Mouse (Mus musculus): Measurements from ENCODE around the gene Syde1. TPM values are rescaled to one million over a fixed set of nuclear protein-coding genes. Genes with fewer than 3 reads are reported as not detected.

Syde1 gene
- polyA plus RNA-seq, 1 experiment, result 19.8 TPM

GRCm38 (mm10) chr10:78575105-78575632, 16.6 kb downstream of the Syde1 start:
- TF ChIP-seq CTCF (IDR thresholded peaks at IDR 0.05; ENCODE audit: borderline replicate concordance, insufficient read depth, low read depth, low read length) (no peak), POLR2A (IDR thresholded peaks at IDR 0.05; ENCODE audit: borderline replicate concordance, insufficient read depth, low read length) (no peak)
- Histone ChIP-seq H3K4me3 (replicated peaks; ENCODE audit: insufficient read depth, low read depth, low read length) (peak overlapping the region; percentile 78), H3K27ac (ENCODE audit: insufficient read depth, low read length) (peak overlapping the region; percentile 95), H3K27me3 (ENCODE audit: control insufficient read depth, insufficient read depth, low read length) (no peaks in the 10 kb centered on the region), H3K4me1 (ENCODE audit: control insufficient read depth, insufficient read depth, low read length) (peaks cover 23% of the 10 kb centered on the region)
- 3% methylated on average over 13 of the region's 13 CpGs for WGBS
- no peak for DNase-seq

- Histone ChIP-seq H3K4me1 (ENCODE audit: control insufficient read depth, insufficient read depth, low read length) (peaks cover 19% of the 10 kb centered on the region), H3K27me3 (ENCODE audit: control insufficient read depth, insufficient read depth, low read length) (no peaks in the 10 kb centered on the region), H3K27ac (ENCODE audit: insufficient read depth, low read length) (peak within 1 kb of the TSS; percentile 95), H3K4me3 (replicated peaks; ENCODE audit: insufficient read depth, low read depth, low read length) (peak within 1 kb of the TSS; percentile 78)
- peak; percentile 94 to 95 for DNase-seq
- under 1% methylated on average over 51 of the region's 51 CpGs for WGBS
- TF ChIP-seq POLR2A (IDR thresholded peaks at IDR 0.05; ENCODE audit: borderline replicate concordance, insufficient read depth, low read length) (peak; percentile 38; the same call in 1 of the 2 replicates), CTCF (IDR thresholded peaks at IDR 0.05; ENCODE audit: borderline replicate concordance, insufficient read depth, low read depth, low read length) (no peak)
Measured at GRCm38 (mm10) chr10:78574250-78575104, 17.3 kb downstream of the Syde1 start, which contains the start of gene Ilvbl. TSS of gene Ilvbl (plus strand) at chr10:78574346.

GRCm38 (mm10) chr10:78573226-78573625, 18.5 kb downstream of the Syde1 start:
- DNase-seq, result no peak
- WGBS, result 53% methylated on average over 3 of the region's 3 CpGs
- Histone ChIP-seq H3K4me1 (ENCODE audit: control insufficient read depth, insufficient read depth, low read length) (peaks cover 15% of the 10 kb centered on the region), H3K4me3 (replicated peaks; ENCODE audit: insufficient read depth, low read depth, low read length) (no peak overlapping the region), H3K27ac (ENCODE audit: insufficient read depth, low read length) (no peak overlapping the region), H3K27me3 (ENCODE audit: control insufficient read depth, insufficient read depth, low read length) (no peaks in the 10 kb centered on the region)
- no peak for TF ChIP-seq POLR2A (IDR thresholded peaks at IDR 0.05; ENCODE audit: borderline replicate concordance, insufficient read depth, low read length)
- TF ChIP-seq CTCF (IDR thresholded peaks at IDR 0.05; ENCODE audit: borderline replicate concordance, insufficient read depth, low read depth, low read length), result no peak

- Histone ChIP-seq H3K27ac (ENCODE audit: insufficient read depth, low read length) (no peak overlapping the region), H3K4me1 (ENCODE audit: control insufficient read depth, insufficient read depth, low read length) (no peaks in the 10 kb centered on the region; the same call in 1 of the 2 replicates), H3K4me3 (replicated peaks; ENCODE audit: insufficient read depth, low read depth, low read length) (no peak overlapping the region), H3K27me3 (ENCODE audit: control insufficient read depth, insufficient read depth, low read length) (no peaks in the 10 kb centered on the region)
- TF ChIP-seq POLR2A (IDR thresholded peaks at IDR 0.05; ENCODE audit: borderline replicate concordance, insufficient read depth, low read length) (no peak), CTCF (IDR thresholded peaks at IDR 0.05; ENCODE audit: borderline replicate concordance, insufficient read depth, low read depth, low read length) (no peak)
- WGBS, result 54% methylated on average over 2 of the region's 2 CpGs
- no peak for DNase-seq
Measured at GRCm38 (mm10) chr10:78570897-78571296, 20.9 kb downstream of the Syde1 start.

- no peaks in the 10 kb centered on the region for H3K27me3 ChIP-seq (ENCODE audit: control insufficient read depth, insufficient read depth, low read length)
- H3K27ac ChIP-seq (ENCODE audit: insufficient read depth, low read length), result no peak overlapping the region
- H3K4me1 ChIP-seq (ENCODE audit: control insufficient read depth, insufficient read depth, low read length), result no peaks in the 10 kb centered on the region
- TF ChIP-seq POLR2A (IDR thresholded peaks at IDR 0.05; ENCODE audit: borderline replicate concordance, insufficient read depth, low read length) (no peak), CTCF (IDR thresholded peaks at IDR 0.05; ENCODE audit: borderline replicate concordance, insufficient read depth, low read depth, low read length) (no peak)
- DNase-seq, result no peak
- H3K4me3 ChIP-seq (replicated peaks; ENCODE audit: insufficient read depth, low read depth, low read length), result no peak overlapping the region
- 30% methylated on average over 6 of the region's 6 CpGs for WGBS
Measured at GRCm38 (mm10) chr10:78570416-78570815, 21.3 kb downstream of the Syde1 start.

- no peaks in the 10 kb centered on the region for H3K4me1 ChIP-seq (ENCODE audit: control insufficient read depth, insufficient read depth, low read length)
- TF ChIP-seq POLR2A (IDR thresholded peaks at IDR 0.05; ENCODE audit: borderline replicate concordance, insufficient read depth, low read length), result no peak
- H3K27me3 ChIP-seq (ENCODE audit: control insufficient read depth, insufficient read depth, low read length), result no peaks in the 10 kb centered on the region
- H3K4me3 ChIP-seq (replicated peaks; ENCODE audit: insufficient read depth, low read depth, low read length), result no peak overlapping the region
- no peak for DNase-seq
- no peak overlapping the region for H3K27ac ChIP-seq (ENCODE audit: insufficient read depth, low read length)
- 53% methylated on average over 3 of the region's 3 CpGs for WGBS
Measured at GRCm38 (mm10) chr10:78569686-78570085, 22.1 kb downstream of the Syde1 start.

- no peak overlapping the region for H3K4me3 ChIP-seq (replicated peaks; ENCODE audit: insufficient read depth, low read depth, low read length)
- H3K4me1 ChIP-seq (ENCODE audit: control insufficient read depth, insufficient read depth, low read length), result no peaks in the 10 kb centered on the region
- no peak overlapping the region for H3K27ac ChIP-seq (ENCODE audit: insufficient read depth, low read length)
- 63% methylated on average over 3 of the region's 3 CpGs for WGBS
- no peak for TF ChIP-seq POLR2A (IDR thresholded peaks at IDR 0.05; ENCODE audit: borderline replicate concordance, insufficient read depth, low read length)
- TF ChIP-seq CTCF (IDR thresholded peaks at IDR 0.05; ENCODE audit: borderline replicate concordance, insufficient read depth, low read depth, low read length), result no peak
- DNase-seq, result no peak
- no peaks in the 10 kb centered on the region for H3K27me3 ChIP-seq (ENCODE audit: control insufficient read depth, insufficient read depth, low read length)
Measured at GRCm38 (mm10) chr10:78569191-78569590, 22.6 kb downstream of the Syde1 start.

- no peaks in the 10 kb centered on the region for H3K27me3 ChIP-seq (ENCODE audit: control insufficient read depth, insufficient read depth, low read length)
- H3K4me3 ChIP-seq (replicated peaks; ENCODE audit: insufficient read depth, low read depth, low read length), result no peak overlapping the region
- TF ChIP-seq CTCF (IDR thresholded peaks at IDR 0.05; ENCODE audit: borderline replicate concordance, insufficient read depth, low read depth, low read length) (no peak), POLR2A (IDR thresholded peaks at IDR 0.05; ENCODE audit: borderline replicate concordance, insufficient read depth, low read length) (no peak)
- no peaks in the 10 kb centered on the region for H3K4me1 ChIP-seq (ENCODE audit: control insufficient read depth, insufficient read depth, low read length)
- DNase-seq, result no peak
- 84% methylated on average over 1 of the region's 1 CpGs for WGBS
- no peak overlapping the region for H3K27ac ChIP-seq (ENCODE audit: insufficient read depth, low read length)
Measured at GRCm38 (mm10) chr10:78565070-78565469, 26.7 kb downstream of the Syde1 start.
